Mouse (Mus musculus): Measurements from ENCODE around the gene Tulp4.

DNA sequence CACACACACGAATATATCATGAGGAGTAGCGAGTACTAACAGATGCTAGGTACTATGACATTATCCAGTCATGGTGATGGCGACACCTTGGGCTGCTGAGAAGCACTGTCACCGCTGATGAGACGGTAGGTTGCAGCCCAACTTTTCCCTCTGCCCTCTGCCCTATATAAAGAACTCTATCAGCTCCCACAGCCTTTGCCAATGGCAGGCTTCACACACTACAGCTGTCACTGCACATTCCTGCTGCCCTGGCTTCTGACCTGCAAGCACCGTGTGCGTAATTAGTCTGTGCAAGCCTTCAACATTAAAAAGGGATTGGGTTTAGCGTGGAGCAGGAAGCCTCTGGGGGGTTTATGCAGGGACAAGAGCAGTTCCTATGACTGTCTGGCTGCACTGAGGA is 43.4 kb upstream of the Tulp4 start:
- TF ChIP-seq USF1 (IDR thresholded peaks at IDR 0.05; ENCODE audit: low read depth) (no peak), SRF (IDR thresholded peaks at IDR 0.05; ENCODE audit: control insufficient read depth, insufficient read length, low read depth) (no peak), POLR2AphosphoS2 (IDR thresholded peaks at IDR 0.05; ENCODE audit: insufficient read length, low read depth) (no peak), POLR2A (IDR thresholded peaks at IDR 0.05; ENCODE audit: insufficient read length, low read depth) (no peak), MAX (IDR thresholded peaks at IDR 0.05; ENCODE audit: low read depth) (no peak), MYOD1 (IDR thresholded peaks at IDR 0.05; ENCODE audit: control insufficient read depth in 1 of 3, insufficient read length in 2 of 3, low read depth in 2 of 3) (peak in 2 of 3 experiments; percentile 83 to 86), MYOG (IDR thresholded peaks at IDR 0.05; ENCODE audit: control insufficient read depth in 1 of 3, insufficient read depth in 1 of 3, insufficient read length in 2 of 3, low read depth in 2 of 3) (peak in 2 of 3 experiments; percentile 82 to 89), CEBPB (IDR thresholded peaks at IDR 0.05; ENCODE audit: insufficient read depth, poor library complexity, severe bottlenecking) (no peak), E2F4 (IDR thresholded peaks at IDR 0.05; ENCODE audit: insufficient read depth) (no peak), REST (IDR thresholded peaks at IDR 0.05; ENCODE audit: insufficient read depth, insufficient read length) (no peak), TCF12 (IDR thresholded peaks at IDR 0.05; ENCODE audit: insufficient read depth, poor library complexity, severe bottlenecking) (no peak)

Measured in myocyte (in vitro differentiated cells).